Mouse (Mus musculus) liver, postnatal 0 days (tissue): ENCODE measurements around the gene Tmem202. TPM values are rescaled to one million over a fixed set of nuclear protein-coding genes. Genes with fewer than 3 reads are reported as not detected.

Source experiments
- ATAC-seq: fragments of 200-750 bp; cut with Nextera tagmentation; 2 replicates; pipeline ENCODE4 v1.8.0; 2017; ENCODE audit warnings: mild to moderate bottlenecking, moderate library complexity
- DNase-seq: peaks from one replicate; pipeline ENCODE4 v3.0.0-alpha.2; 2016
- H3K27ac ChIP-seq: fragments of 300-500 bp; sonication (generic); 2 replicates; pipeline ENCODE4 v1.5.1; 2014; ENCODE audit warnings: antibody characterized with exemption, moderate library complexity, mild to moderate bottlenecking, low read depth
- H3K27me3 ChIP-seq: fragments of 300-500 bp; sonication (generic); 2 replicates; pipeline ENCODE4 v1.6.1; 2014; ENCODE audit warnings: low read length, control low read depth, mixed read lengths; ENCODE audit not compliant: insufficient read depth
- H3K36me3 ChIP-seq: fragments of 300-500 bp; sonication (generic); replicated peaks from 2 replicates; pipeline ENCODE4 v1.6.1; 2014; ENCODE audit warnings: mild to moderate bottlenecking, control low read depth, low read length, moderate library complexity, mixed read lengths; ENCODE audit not compliant: insufficient read depth
- H3K4me1 ChIP-seq: fragments of 300-500 bp; sonication (generic); 2 replicates; pipeline ENCODE4 v1.6.1; 2014; ENCODE audit warnings: antibody characterized with exemption, mild to moderate bottlenecking, control low read depth; ENCODE audit not compliant: insufficient read depth
- H3K4me2 ChIP-seq: fragments of 300-500 bp; sonication (generic); 2 replicates; pipeline ENCODE4 v1.6.1; 2014; ENCODE audit warnings: low read depth, mild to moderate bottlenecking, low read length, moderate library complexity, mixed read lengths
- H3K4me3 ChIP-seq: fragments of 300-500 bp; sonication (generic); 2 replicates; pipeline ENCODE4 v1.5.1; 2014; ENCODE audit warnings: low read depth, low read length
- H3K9ac ChIP-seq: fragments of 300-500 bp; sonication (generic); replicated peaks from 2 replicates; pipeline ENCODE4 v1.6.1; 2014; ENCODE audit warnings: mild to moderate bottlenecking, moderate library complexity
- H3K9me3 ChIP-seq: fragments of 300-500 bp; sonication (generic); 2 replicates; pipeline ENCODE4 v1.6.1; 2016; ENCODE audit warnings: mild to moderate bottlenecking, control low read depth, low read length, mixed read lengths
- CTCF ChIP-seq: sonication (generic); IDR thresholded peaks from 2 replicates; pipeline ENCODE4 v1.5.1; 2016; ENCODE audit warnings: antibody characterized with exemption, low read depth
- EP300 ChIP-seq: IDR thresholded peaks from 2 replicates; pipeline ENCODE4 v1.6.1; 2016; ENCODE audit warnings: antibody characterized with exemption, low read depth, mild to moderate bottlenecking
- WGBS: fragments of 180-500 bp; shearing (Covaris S2); extraction: QIAGEN DNeasy Blood & Tissue Kit; methylation state at CpG from one replicate; pipeline ENCODE4 v1.1.7; 2014; ENCODE audit not compliant: insufficient replicate concordance; 5-methylcytosine and 5-hydroxymethylcytosine counted together
- polyA plus RNA-seq: library from polyadenylated mRNA; unstranded; fragments of >200 nt; fragmentation: Nextera tagmentation; extraction: Ambion mirVana; gene quantifications from 2 replicates; pipeline ENCODE4 v1.2.1, GENCODE M21; 2015

Gene Tmem202
- polyA plus RNA-seq = 0.19 TPM in 2 replicates

GRCm38 (mm10) chr9:59539441-59540137, at the start of gene Tmem202, which contains the start of gene Hexa:
Gene Tmem202, minus strand, starts transcription at chr9:59539847.
Gene Hexa, plus strand, starts transcription at chr9:59539540.
- Histone ChIP-seq H3K4me1 (peaks cover 15% of the 10 kb centered on the region), H3K4me2 (peak within 1 kb of the TSS; percentile 89), H3K27ac (peak within 1 kb of the TSS; percentile 69), H3K36me3 (no peaks in the 10 kb centered on the region), H3K9ac (peak within 1 kb of the TSS; percentile 62), H3K4me3 (peak within 1 kb of the TSS; percentile 60), H3K27me3 (0 out of 2 replicates have a peak, but pooled peaks cover 5% of the 10 kb centered on the region), H3K9me3 (no peaks in the 10 kb centered on the region)
- under 1% methylated on average over 51 of the region's 55 CpGs for WGBS
- no peak for TF ChIP-seq CTCF
- TF ChIP-seq EP300 = no peak; the same call in 1 of the 2 replicates
- peak; percentile 76 for ATAC-seq
- DNase-seq = peak; percentile 79

- no peak for ATAC-seq
- Histone ChIP-seq H3K9ac (no peak overlapping the region), H3K4me1 (no peaks in the 10 kb centered on the region), H3K4me3 (no peak overlapping the region), H3K27me3 (peaks cover 76% of the 10 kb centered on the region), H3K4me2 (no peak overlapping the region), H3K9me3 (no peaks in the 10 kb centered on the region), H3K36me3 (no peaks in the 10 kb centered on the region), H3K27ac (no peak overlapping the region)
- TF ChIP-seq EP300 (no peak), CTCF (no peak)
- WGBS = 46% methylated on average over 12 of the region's 12 CpGs
- no peak for DNase-seq
Observed at GRCm38 (mm10) chr9:59588710-59589671, 49.3 kb upstream of the Tmem202 start.

- Histone ChIP-seq H3K4me1 (no peaks in the 10 kb centered on the region), H3K27ac (no peak overlapping the region), H3K9me3 (no peaks in the 10 kb centered on the region), H3K4me2 (no peak overlapping the region), H3K36me3 (no peaks in the 10 kb centered on the region), H3K27me3 (peaks cover 83% of the 10 kb centered on the region), H3K4me3 (no peak overlapping the region), H3K9ac (no peak overlapping the region)
- TF ChIP-seq EP300 (no peak), CTCF (no peak)
- ATAC-seq = no peak
- WGBS = 55% methylated on average over 5 of the region's 5 CpGs
- DNase-seq = no peak
Observed at GRCm38 (mm10) chr9:59588252-59588651, 48.6 kb upstream of the Tmem202 start.

GRCm38 (mm10) chr9:59584871-59585308, 45.2 kb upstream of the Tmem202 start:
- peak; percentile 36; the same call in 1 of the 2 replicates for ATAC-seq
- TF ChIP-seq EP300 (no peak), CTCF (peak; percentile 76)

GRCm38 (mm10) chr9:59578505-59578867, 38.8 kb upstream of the Tmem202 start:
- TF ChIP-seq EP300 (no peak), CTCF (no peak)
- peak overlapping the region; percentile 53 for H3K4me3 ChIP-seq
- no peak overlapping the region for H3K9ac ChIP-seq
- no peak overlapping the region for H3K27ac ChIP-seq
- H3K27me3 ChIP-seq = peaks cover 83% of the 10 kb centered on the region
- ATAC-seq = no peak
- WGBS = 1% methylated on average over 20 of the region's 20 CpGs
- H3K36me3 ChIP-seq = no peaks in the 10 kb centered on the region
- H3K9me3 ChIP-seq = no peaks in the 10 kb centered on the region
- peak overlapping the region; percentile 83 for H3K4me2 ChIP-seq
- DNase-seq = no peak
- H3K4me1 ChIP-seq = peaks cover 11% of the 10 kb centered on the region

More at GRCm38 (mm10) chr9:59584871-59585308, 45.2 kb upstream of the Tmem202 start:
- DNase-seq = peak; percentile 70
- H3K27me3 ChIP-seq = peaks cover 89% of the 10 kb centered on the region
- H3K4me1 ChIP-seq = no peaks in the 10 kb centered on the region
- H3K4me3 ChIP-seq = no peak overlapping the region
- peak overlapping the region; percentile 9 for H3K4me2 ChIP-seq
- no peaks in the 10 kb centered on the region for H3K9me3 ChIP-seq
- H3K9ac ChIP-seq = no peak overlapping the region
- no peak overlapping the region for H3K27ac ChIP-seq
- WGBS = 5% methylated on average over 13 of the region's 13 CpGs
- no peaks in the 10 kb centered on the region for H3K36me3 ChIP-seq
